Mouse (Mus musculus) CH12.LX (cell line): ENCODE data around the gene Pde4d.

ENCODE experiments used
- CTCF ChIP-seq, 2 experiments: IDR thresholded peaks in 1 of 2; conservative IDR thresholded peaks in 1 of 2; 2 replicates each; pipeline ENCODE4 v1.5.1; 2011 to 2012; ENCODE audit warnings: low read depth in 2 of 2, low read length in 2 of 2, improper control_type of control experiment in 1 of 2, inconsistent platforms in 1 of 2, mild to moderate bottlenecking in 1 of 2, moderate library complexity in 1 of 2
- EP300 ChIP-seq: IDR thresholded peaks from 2 replicates; pipeline ENCODE4 v1.6.1; 2011; ENCODE audit warnings: low read length, improper control_type of control experiment
- GABPA ChIP-seq: IDR thresholded peaks from 2 replicates; pipeline ENCODE4 v1.6.1; 2012; ENCODE audit warnings: low read depth, low read length, improper control_type of control experiment, inconsistent platforms; ENCODE audit not compliant: insufficient replicate concordance
- KAT2A ChIP-seq: IDR thresholded peaks from 2 replicates; pipeline ENCODE4 v1.6.1; 2012; ENCODE audit warnings: low read length, improper control_type of control experiment, inconsistent platforms; ENCODE audit not compliant: insufficient replicate concordance
- MAZ ChIP-seq: IDR thresholded peaks from 2 replicates; pipeline ENCODE4 v1.6.1; 2012; ENCODE audit warnings: low read depth, mild to moderate bottlenecking, inconsistent platforms, low read length, improper control_type of control experiment, moderate library complexity
- MEF2A ChIP-seq: IDR thresholded peaks from 2 replicates; pipeline ENCODE4 v1.6.1; 2014; ENCODE audit warnings: low read depth, mild to moderate bottlenecking, inconsistent platforms, low read length, improper control_type of control experiment, borderline replicate concordance
- NRF1 ChIP-seq: IDR thresholded peaks from 2 replicates; pipeline ENCODE4 v1.6.1; 2014; ENCODE audit warnings: low read depth, mild to moderate bottlenecking, inconsistent platforms, low read length, improper control_type of control experiment, moderate library complexity
- POLR2A ChIP-seq: IDR thresholded peaks from 2 replicates; pipeline ENCODE4 v1.6.1; 2011; ENCODE audit warnings: low read depth, mild to moderate bottlenecking, improper control_type of control experiment, low read length
- SMC3 ChIP-seq: IDR thresholded peaks from 2 replicates; pipeline ENCODE4 v1.6.1; 2011; ENCODE audit warnings: low read depth, low read length, improper control_type of control experiment
- TCF12 ChIP-seq: IDR thresholded peaks from 2 replicates; pipeline ENCODE4 v1.6.1; 2014; ENCODE audit warnings: low read depth, mild to moderate bottlenecking, inconsistent platforms, low read length, improper control_type of control experiment
- UBTF ChIP-seq: IDR thresholded peaks from 2 replicates; pipeline ENCODE4 v1.6.1; 2012; ENCODE audit warnings: low read depth, mild to moderate bottlenecking, inconsistent platforms, low read length, improper control_type of control experiment, moderate library complexity
- USF2 ChIP-seq: conservative IDR thresholded peaks from 2 replicates; pipeline ENCODE4 v1.6.1; 2011; ENCODE audit warnings: low read depth, low read length, improper control_type of control experiment

DNA sequence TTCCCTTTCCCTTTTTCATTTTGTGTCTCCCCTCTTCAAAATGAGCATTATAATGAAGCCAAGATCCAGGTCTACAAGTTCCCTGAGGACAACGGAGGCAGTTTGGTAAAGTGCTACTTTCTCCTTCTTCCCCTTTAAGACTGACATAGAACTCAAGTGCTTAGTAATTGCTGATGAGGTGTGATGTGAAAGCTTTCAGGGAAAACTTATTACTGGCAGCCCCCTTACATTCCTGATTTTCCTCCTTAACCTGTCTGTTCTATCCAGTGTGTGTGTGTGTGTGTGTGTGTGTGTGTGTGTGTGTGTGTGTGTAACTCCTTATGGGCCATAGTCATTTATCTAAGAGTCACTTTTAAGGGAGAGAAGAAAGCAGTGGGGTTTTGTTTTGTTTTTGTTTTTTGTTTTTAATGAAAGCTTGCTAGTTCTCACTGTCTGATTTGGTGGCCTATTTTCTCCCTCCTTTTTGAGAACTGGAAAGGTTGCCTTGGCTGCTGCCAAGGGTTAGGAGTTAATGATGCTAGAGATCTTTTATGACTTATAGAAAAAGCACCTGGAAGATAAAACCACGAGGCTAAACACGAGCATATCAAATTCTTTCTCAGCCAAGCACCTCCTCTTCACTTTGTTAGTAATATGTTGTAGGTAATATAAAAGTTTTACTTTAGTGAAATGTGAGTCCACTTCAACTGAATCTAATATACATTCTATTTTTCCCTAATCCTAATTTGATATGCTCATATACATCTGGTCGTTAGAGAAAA is 1236.5 kb downstream of the Pde4d start:
- no peak for TF ChIP-seq POLR2A
- TF ChIP-seq GABPA, result no peak
- no peak for TF ChIP-seq MAZ
- no peak for TF ChIP-seq TCF12
- TF ChIP-seq UBTF, result no peak
- TF ChIP-seq CTCF (conservative IDR thresholded peaks at IDR 0.05 in 1 of 2, IDR thresholded peaks at IDR 0.05 in 1 of 2; ENCODE audit: low read depth in 2 of 2, low read length in 2 of 2), result no peak
- no peak for TF ChIP-seq KAT2A
- no peak for TF ChIP-seq NRF1
- TF ChIP-seq EP300, result no peak
- no peak for TF ChIP-seq SMC3
- TF ChIP-seq MEF2A, result no peak
- TF ChIP-seq USF2, result no peak
